Mouse (Mus musculus) lung, embryonic 16.5 days (tissue): Measurements from ENCODE around the gene Rack1. TPM values are rescaled to one million over a fixed set of nuclear protein-coding genes. Genes with fewer than 3 reads are reported as not detected.
"Not testable (repeated sequence)": the region's sequence is repeated elsewhere in the genome, so short reads cannot be mapped to it uniquely, and the experiment has no call there.

ENCODE experiments used
- ATAC-seq: fragments of 200-750 bp; cut with Nextera tagmentation; 2 replicates; pipeline ENCODE4 v1.8.0; 2017; ENCODE audit warnings: low read depth, mild to moderate bottlenecking, moderate library complexity
- H3K27ac ChIP-seq: fragments of 300-500 bp; sonication (generic); 2 replicates; pipeline ENCODE4 v1.5.1; 2014; ENCODE audit warnings: mild to moderate bottlenecking, control low read depth, low read length
- H3K27me3 ChIP-seq: fragments of 300-500 bp; sonication (generic); 2 replicates; pipeline ENCODE4 v1.6.1; 2014; ENCODE audit warnings: low read depth, low read length, mixed read lengths; ENCODE audit not compliant: control insufficient read depth, insufficient read depth
- H3K36me3 ChIP-seq: fragments of 300-500 bp; sonication (generic); 2 replicates; pipeline ENCODE4 v1.6.1; 2014; ENCODE audit warnings: low read length; ENCODE audit not compliant: control insufficient read depth, insufficient read depth
- H3K4me1 ChIP-seq: fragments of 300-500 bp; sonication (generic); replicated peaks from 2 replicates; pipeline ENCODE4 v1.6.1; 2014; ENCODE audit warnings: low read length, mixed read lengths; ENCODE audit not compliant: control insufficient read depth, insufficient read depth
- H3K4me2 ChIP-seq: fragments of 300-500 bp; sonication (generic); 2 replicates; pipeline ENCODE4 v1.6.1; 2014; ENCODE audit warnings: low read depth, low read length, control low read depth
- H3K4me3 ChIP-seq: fragments of 300-500 bp; sonication (generic); 2 replicates; pipeline ENCODE4 v1.5.1; 2014; ENCODE audit warnings: mild to moderate bottlenecking, low read length, control low read depth
- H3K9ac ChIP-seq: fragments of 300-500 bp; sonication (generic); 2 replicates; pipeline ENCODE4 v1.6.1; 2014; ENCODE audit warnings: low read length, control low read depth
- H3K9me3 ChIP-seq: fragments of 300-500 bp; sonication (generic); 2 replicates; pipeline ENCODE4 v1.6.1; 2016; ENCODE audit warnings: low read length; ENCODE audit not compliant: control insufficient read depth
- WGBS: fragments of 180-500 bp; shearing (Covaris S2); extraction: QIAGEN DNeasy Blood & Tissue Kit; methylation state at CpG from one replicate; pipeline ENCODE4 v1.1.7; 2014; 5-methylcytosine and 5-hydroxymethylcytosine counted together
- polyA plus RNA-seq: library from polyadenylated mRNA; unstranded; fragments of >200 nt; fragmentation: Nextera tagmentation; extraction: Ambion mirVana; gene quantifications from 2 replicates; pipeline ENCODE4 v1.2.1, GENCODE M21; 2015

Rack1 gene
- polyA plus RNA-seq, result 657 and 669 TPM in 2 replicates

DNA sequence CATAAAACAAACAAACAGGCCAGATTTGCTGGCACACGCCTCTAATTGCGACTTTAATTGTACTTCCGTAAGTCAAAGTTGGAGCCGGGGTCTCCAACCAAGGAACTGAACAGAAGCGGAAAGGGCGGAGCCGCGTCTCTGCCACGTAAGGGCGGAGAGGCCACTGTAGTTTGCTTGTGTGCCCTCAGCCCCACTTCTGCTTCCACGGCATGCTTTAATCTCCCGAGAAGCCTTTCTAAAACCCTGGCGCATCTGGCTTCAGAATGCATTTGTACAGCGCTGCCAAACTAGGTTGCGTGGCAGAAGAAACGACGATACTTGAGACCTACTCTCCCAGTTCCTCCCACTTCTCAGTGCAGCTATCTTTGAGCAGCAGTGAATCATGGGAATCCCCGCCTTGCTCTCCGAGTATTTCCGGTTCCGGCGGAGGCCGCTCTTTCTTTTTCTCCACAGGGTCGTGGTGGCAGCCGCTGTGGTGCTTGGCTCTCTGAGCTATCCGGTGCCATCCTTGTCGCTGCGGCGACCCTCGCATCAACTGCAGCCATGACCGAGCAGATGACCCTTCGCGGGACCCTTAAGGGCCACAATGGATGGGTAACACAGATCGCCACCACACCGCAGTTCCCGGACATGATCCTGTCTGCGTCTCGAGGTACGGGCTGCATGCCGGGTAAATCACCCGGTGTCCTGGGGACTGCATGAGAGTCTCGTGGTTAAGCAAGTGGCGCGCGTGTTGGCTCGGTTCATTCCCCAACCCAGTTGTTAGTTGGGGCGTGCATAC lies at the start of gene Rack1:
Gene Rack1 (plus strand): TSS at position 412 of the 781 bp plus-strand sequence.
- under 1% methylated on average over 47 of the region's 47 CpGs for WGBS

DNA sequence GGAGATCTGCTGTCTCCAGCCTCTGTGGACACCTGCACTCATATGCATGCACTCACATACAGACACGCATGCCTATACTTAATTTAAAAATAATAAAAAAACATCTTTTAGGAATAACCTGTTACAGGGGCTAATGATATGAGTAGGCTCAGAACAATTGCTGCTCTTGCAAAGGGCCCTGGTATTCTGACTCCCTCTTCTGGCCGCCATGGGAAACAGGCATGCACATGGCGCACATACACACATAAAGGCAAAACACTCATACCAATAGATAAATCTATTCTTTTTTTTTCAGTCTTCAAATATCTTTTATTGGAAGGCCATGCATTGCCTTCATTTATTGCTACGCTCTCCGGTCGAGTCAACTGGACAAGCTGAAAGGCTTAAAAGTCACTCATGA lies 49.7 kb upstream of the Rack1 start:
- Histone ChIP-seq H3K9me3 (no peaks in the 10 kb centered on the region), H3K27me3 (no peaks in the 10 kb centered on the region), H3K4me2 (no peak overlapping the region), H3K36me3 (no peaks in the 10 kb centered on the region), H3K4me1 (no peaks in the 10 kb centered on the region), H3K27ac (no peak overlapping the region), H3K4me3 (no peak overlapping the region), H3K9ac (no peak overlapping the region)
- no peak for ATAC-seq
- WGBS, result 91% methylated on average over 6 of the region's 6 CpGs

More for the DNA sequence above, at the start of gene Rack1:
- Histone ChIP-seq H3K27ac (peak within 1 kb of the TSS; percentile 100), H3K4me1 (peaks cover 17% of the 10 kb centered on the region), H3K9me3 (no peaks in the 10 kb centered on the region), H3K27me3 (no peaks in the 10 kb centered on the region), H3K9ac (peak within 1 kb of the TSS; percentile 91), H3K36me3 (peaks cover 23% of the 10 kb centered on the region), H3K4me2 (peak within 1 kb of the TSS; percentile 95), H3K4me3 (peak within 1 kb of the TSS; percentile 88)
- peak; percentile 93 for ATAC-seq

DNA sequence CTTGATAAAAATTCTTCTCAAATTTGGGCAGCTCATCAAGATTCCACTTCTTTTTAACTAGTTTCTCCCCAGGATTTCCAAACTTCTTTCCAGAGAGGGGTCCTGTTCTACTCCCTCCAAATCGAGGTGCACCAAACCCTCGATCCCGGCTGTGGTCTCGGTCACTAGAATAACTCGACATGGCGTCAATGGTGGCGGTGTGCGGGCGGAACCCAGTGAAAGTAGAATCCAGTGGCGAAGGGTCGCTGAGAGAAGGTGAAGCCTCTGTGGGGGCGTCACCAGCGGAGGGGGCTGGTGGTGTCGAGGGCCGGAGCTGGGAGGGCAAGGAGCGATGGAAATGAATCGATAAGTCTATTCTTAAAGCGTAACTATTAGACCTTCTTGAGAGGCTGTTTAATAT lies 46.6 kb upstream of the Rack1 start:
- H3K4me1 ChIP-seq, H3K27me3 ChIP-seq, H3K4me3 ChIP-seq, H3K9ac ChIP-seq, H3K27ac ChIP-seq, H3K9me3 ChIP-seq, H3K4me2 ChIP-seq, ATAC-seq, H3K36me3 ChIP-seq: not testable (repeated sequence)
- 92% methylated on average over 18 of the region's 18 CpGs for WGBS

DNA sequence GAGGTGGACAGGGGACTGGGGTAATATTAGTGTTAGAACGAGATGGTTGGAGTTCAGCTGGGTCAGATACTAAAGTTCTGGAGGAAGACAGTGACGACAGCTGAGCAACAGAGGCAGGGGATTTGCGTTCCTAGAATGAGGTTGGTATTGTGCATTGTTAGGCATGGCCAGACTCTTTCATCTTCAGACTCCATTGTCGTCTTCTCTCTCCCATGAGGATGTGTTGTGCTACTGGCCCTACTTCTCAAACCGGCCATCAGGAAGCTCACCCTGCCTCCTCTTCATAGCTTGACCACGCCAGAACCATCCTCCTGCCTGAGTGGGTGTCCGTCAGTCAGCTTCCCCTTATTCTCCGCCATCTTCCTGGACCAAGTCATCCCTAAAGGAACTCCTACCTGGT lies 41.1 kb upstream of the Rack1 start:
- H3K27ac ChIP-seq, result no peak overlapping the region
- H3K4me1 ChIP-seq, result no peaks in the 10 kb centered on the region
- no peak overlapping the region for H3K9ac ChIP-seq
- no peaks in the 10 kb centered on the region for H3K27me3 ChIP-seq
- no peaks in the 10 kb centered on the region for H3K9me3 ChIP-seq
- 84% methylated on average over 8 of the region's 8 CpGs for WGBS
- ATAC-seq, result no peak
- H3K36me3 ChIP-seq, result no peaks in the 10 kb centered on the region
- H3K4me3 ChIP-seq, result no peak overlapping the region
- no peak overlapping the region for H3K4me2 ChIP-seq

DNA sequence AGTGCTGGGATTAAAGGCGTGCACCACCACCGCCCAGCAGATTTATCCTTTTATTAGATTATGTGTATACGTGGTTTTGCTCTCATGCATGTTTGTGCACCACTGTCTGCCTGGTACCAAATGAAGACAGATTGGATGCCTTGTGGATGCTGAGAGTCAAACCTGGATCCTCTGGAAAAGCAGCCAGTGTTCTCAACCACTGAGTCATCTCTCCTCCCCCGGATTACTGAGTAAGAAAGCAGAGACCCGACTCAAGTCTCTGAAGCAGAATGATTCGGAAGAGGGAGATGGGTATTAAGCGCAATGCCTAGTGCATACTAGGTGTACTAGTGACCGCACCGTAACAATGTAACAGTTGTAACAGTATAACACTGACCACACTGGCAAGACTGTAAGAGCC lies 36.0 kb upstream of the Rack1 start:
- no peaks in the 10 kb centered on the region for H3K9me3 ChIP-seq
- H3K36me3 ChIP-seq, result no peaks in the 10 kb centered on the region
- no peak overlapping the region for H3K4me2 ChIP-seq
- no peak overlapping the region for H3K4me3 ChIP-seq
- H3K4me1 ChIP-seq, result no peaks in the 10 kb centered on the region
- no peak overlapping the region for H3K9ac ChIP-seq
- no peak for ATAC-seq
- WGBS, result 91% methylated on average over 9 of the region's 9 CpGs
- H3K27ac ChIP-seq, result no peak overlapping the region
- no peaks in the 10 kb centered on the region for H3K27me3 ChIP-seq

DNA sequence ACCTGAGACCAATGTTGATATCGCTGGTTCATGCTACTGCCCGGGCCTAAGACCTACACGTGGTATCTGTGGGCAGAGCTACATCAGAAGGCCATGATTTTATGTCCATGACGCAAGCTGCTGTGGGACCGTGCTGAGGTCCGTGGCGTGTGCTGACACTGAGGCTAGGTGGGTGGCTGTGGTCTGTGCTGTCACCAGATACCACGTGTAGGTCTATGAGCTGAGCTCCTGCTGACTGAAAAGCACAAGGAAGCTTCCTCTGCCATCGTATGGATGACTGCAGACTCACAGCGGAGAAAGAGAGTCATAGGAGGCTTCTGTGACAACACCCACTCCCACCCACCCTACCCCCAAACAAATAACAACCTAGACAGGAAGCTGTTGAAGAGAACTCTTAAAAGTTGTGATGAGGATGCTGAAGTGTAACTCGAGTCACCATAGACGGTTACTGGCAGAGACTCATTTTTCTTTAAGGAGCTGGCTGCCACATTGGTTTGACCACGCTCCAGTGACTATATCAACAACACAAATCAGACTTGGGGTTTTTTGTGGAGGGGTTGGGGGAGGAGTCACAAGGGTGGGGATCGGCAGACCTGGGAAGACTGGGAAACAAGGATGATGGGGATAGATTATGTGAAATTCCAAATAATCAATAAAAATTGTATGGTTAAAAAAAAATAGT lies 32.8 kb upstream of the Rack1 start:
- Histone ChIP-seq H3K27me3 (no peaks in the 10 kb centered on the region), H3K9ac (no peak overlapping the region), H3K4me2 (no peak overlapping the region), H3K36me3 (no peaks in the 10 kb centered on the region), H3K9me3 (no peaks in the 10 kb centered on the region), H3K4me3 (no peak overlapping the region), H3K4me1 (no peaks in the 10 kb centered on the region), H3K27ac (no peak overlapping the region)
- 76% methylated on average over 14 of the region's 14 CpGs for WGBS
- ATAC-seq, result no peak

DNA sequence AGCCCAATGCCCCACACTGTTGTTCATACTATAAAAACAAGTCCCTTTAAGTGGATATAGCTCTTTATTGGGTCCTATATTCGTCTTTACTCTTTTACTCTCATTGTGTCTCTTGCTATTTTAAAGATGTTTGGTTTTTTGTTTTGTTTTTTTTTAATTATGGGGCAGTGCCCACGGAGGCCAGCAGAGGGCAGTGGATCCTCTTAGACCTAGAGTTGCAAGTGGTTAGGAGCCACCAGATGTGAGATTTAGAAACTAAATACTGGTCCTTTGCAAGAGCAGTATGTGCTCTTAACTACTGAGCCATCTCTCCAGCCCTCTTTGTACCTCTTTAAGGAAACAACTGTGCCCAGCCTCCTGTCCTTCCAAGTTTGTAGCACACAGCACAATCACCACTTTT lies 28.4 kb upstream of the Rack1 start:
- ATAC-seq, result no peak
- Histone ChIP-seq H3K4me1 (0 out of 2 replicates have a peak, but pooled peaks cover 3% of the 10 kb centered on the region), H3K4me2 (no peak overlapping the region), H3K4me3 (no peak overlapping the region), H3K9ac (no peak overlapping the region), H3K27me3 (no peaks in the 10 kb centered on the region), H3K9me3 (no peaks in the 10 kb centered on the region), H3K27ac (no peak overlapping the region), H3K36me3 (no peaks in the 10 kb centered on the region)
- WGBS, result 8% methylated on average over 2 of the region's 2 CpGs

DNA sequence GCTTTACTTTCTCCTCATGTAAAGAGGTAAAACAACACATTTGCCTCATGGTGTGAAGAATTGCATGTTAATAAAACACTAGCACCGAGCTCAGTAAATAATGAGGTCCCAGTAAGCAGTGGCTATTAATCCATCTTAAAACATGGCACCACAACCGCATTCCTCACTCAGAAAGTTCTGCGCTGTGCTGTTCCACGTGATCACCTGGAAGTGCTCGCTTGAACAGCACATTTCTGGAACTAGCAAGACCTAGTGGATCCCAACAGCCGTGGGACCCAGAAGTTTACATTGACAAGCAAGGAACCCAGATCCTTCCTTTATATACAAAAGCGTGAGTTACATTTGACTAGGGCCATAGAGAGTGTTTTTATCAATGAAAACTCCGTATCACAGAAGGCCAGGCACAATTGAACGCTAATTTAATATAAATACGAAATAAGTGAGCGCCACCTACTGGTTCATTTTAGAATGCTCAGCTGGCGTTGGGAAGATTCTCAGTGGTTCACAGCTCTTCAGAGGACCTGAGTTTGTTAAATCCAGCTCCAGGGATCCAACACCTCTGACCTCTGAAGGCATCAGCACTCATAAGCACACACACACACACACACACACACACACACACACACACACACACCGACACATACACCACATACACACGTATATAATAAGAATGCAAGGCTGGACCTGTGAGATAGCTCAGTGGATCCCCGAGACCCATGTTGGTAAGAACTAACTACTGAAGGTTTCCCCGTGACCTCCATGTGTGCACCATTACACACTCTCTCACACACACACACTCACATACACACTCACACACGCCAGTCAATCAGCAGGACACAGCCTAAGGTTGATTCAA lies 25.5 kb upstream of the Rack1 start:
- no peak for ATAC-seq
- Histone ChIP-seq H3K9ac (no peak overlapping the region), H3K4me3 (no peak overlapping the region), H3K27ac (no peak overlapping the region), H3K27me3 (no peaks in the 10 kb centered on the region), H3K4me2 (peak overlapping the region; percentile 37; the same call in 1 of the 2 replicates), H3K9me3 (no peaks in the 10 kb centered on the region), H3K4me1 (0 out of 2 replicates have a peak, but pooled peaks cover 3% of the 10 kb centered on the region), H3K36me3 (no peaks in the 10 kb centered on the region)
- WGBS, result 33% methylated on average over 17 of the region's 17 CpGs

DNA sequence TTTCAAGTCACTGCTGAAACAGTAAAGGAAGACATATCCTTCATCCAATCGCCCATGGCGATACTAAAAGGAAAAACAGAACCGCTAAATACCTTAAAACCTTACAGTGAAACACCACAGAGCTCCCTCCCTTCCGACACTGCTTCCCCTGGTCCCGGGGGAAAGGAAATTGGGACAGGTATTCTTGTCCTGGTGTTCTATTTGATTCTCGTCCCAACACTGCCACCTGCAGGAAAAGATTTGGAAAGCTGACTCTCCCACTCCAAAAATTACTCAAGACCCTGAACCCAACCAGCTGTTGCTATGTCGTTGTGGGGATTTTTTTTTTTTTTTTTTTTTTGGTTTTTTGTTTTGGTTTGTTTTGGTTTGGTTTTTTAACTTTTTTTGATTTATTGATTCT lies 24.6 kb upstream of the Rack1 start:
- ATAC-seq, result no peak
- Histone ChIP-seq H3K36me3 (no peaks in the 10 kb centered on the region), H3K27ac (no peak overlapping the region), H3K9me3 (no peaks in the 10 kb centered on the region), H3K4me2 (peak overlapping the region; percentile 17; the same call in 1 of the 2 replicates), H3K27me3 (no peaks in the 10 kb centered on the region), H3K4me3 (no peak overlapping the region), H3K9ac (no peak overlapping the region), H3K4me1 (0 out of 2 replicates have a peak, but pooled peaks cover 3% of the 10 kb centered on the region)
- 2% methylated on average over 7 of the region's 7 CpGs for WGBS
